Mouse (Mus musculus) testis, adult 2 months (tissue): ENCODE data around the gene Aes. TPM values are rescaled to one million over a fixed set of nuclear protein-coding genes. Genes with fewer than 3 reads are reported as not detected.
A peak's percentile ranks its signal among the peaks of the same experiment; 100 is the strongest.

Experiments
- H3K27ac ChIP-seq: fragments of 200-500 bp; 2 replicates; pipeline ENCODE4 v1.5.1; 2012; ENCODE audit warnings: low read depth, low read length; ENCODE audit not compliant: control insufficient read depth, insufficient read depth
- H3K27me3 ChIP-seq: fragments of 200-500 bp; 2 replicates; pipeline ENCODE4 v1.6.1; 2012; ENCODE audit warnings: mild to moderate bottlenecking, low read length, moderate library complexity; ENCODE audit not compliant: control insufficient read depth, insufficient read depth
- H3K36me3 ChIP-seq: fragments of 200-500 bp; 2 replicates; pipeline ENCODE4 v1.6.1; 2012; ENCODE audit warnings: mild to moderate bottlenecking, low read length; ENCODE audit not compliant: control insufficient read depth, insufficient read depth
- H3K4me1 ChIP-seq: fragments of 200-500 bp; 2 replicates; pipeline ENCODE4 v1.6.1; 2012; ENCODE audit warnings: low read length; ENCODE audit not compliant: control insufficient read depth, insufficient read depth
- H3K4me3 ChIP-seq: fragments of 200-500 bp; 2 replicates; pipeline ENCODE4 v1.5.1; 2012; ENCODE audit warnings: low read depth, mild to moderate bottlenecking, low read length, moderate library complexity, mixed read lengths; ENCODE audit not compliant: control insufficient read depth
- CTCF ChIP-seq: fragments of 200-500 bp; IDR thresholded peaks from 2 replicates; pipeline ENCODE4 v1.5.1; 2012; ENCODE audit warnings: low read depth, mild to moderate bottlenecking, inconsistent platforms, low read length, moderate library complexity; ENCODE audit not compliant: control insufficient read depth, insufficient read depth, insufficient replicate concordance
- POLR2A ChIP-seq: fragments of 200-500 bp; IDR thresholded peaks from 2 replicates; pipeline ENCODE4 v1.6.1; 2012; ENCODE audit warnings: low read depth, mild to moderate bottlenecking, inconsistent platforms, low read length, moderate library complexity; ENCODE audit not compliant: control insufficient read depth
- polyA plus RNA-seq: library from polyadenylated mRNA; depleted of rRNA; stranded (reverse); fragments of >200 nt; gene quantifications from 2 replicates; pipeline ENCODE4 v1.2.3, GENCODE M21; 2012

The Aes gene
- polyA plus RNA-seq, 1 experiment, result 154 TPM

DNA sequence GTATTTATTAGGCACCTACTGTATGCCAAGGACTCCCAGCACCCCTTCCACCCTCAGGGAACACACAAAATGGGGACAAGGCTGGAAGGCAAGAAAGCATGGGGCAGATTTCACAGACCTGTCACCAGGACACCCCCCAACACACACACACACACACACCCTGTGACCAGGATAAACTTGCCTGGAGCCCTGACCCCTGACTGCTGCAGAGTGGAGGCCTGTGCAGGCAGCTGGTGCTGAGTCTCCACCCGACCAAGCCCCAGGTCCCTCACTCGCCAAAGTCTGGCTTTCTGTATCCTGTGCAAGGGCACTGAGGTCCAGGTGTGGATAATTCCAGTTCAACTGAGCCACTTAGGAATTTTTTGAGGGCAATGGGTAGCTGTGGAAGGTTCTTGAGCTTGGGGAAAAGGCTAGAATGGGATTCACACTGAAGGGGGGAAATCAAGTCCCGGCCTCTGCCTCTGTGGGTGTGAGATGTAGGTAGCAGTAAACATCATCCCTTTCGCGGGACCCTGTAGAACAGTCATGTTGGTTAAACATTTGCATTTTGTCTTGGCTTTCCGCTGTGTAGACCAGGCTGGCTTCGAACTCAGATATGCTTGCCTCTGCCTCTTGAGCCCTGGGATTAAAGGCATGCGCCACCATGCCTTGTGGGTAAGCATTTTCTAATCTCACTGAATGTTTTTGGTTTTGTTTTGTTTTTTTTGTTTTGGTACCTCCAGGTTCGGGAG is 10.4 kb downstream of the Aes start:
- Histone ChIP-seq H3K36me3 (no peaks in the 10 kb centered on the region), H3K27me3 (no peaks in the 10 kb centered on the region), H3K4me1 (peaks cover 32% of the 10 kb centered on the region), H3K4me3 (no peak overlapping the region), H3K27ac (no peak overlapping the region)
- no peak for TF ChIP-seq CTCF
- no peak for TF ChIP-seq POLR2A

DNA sequence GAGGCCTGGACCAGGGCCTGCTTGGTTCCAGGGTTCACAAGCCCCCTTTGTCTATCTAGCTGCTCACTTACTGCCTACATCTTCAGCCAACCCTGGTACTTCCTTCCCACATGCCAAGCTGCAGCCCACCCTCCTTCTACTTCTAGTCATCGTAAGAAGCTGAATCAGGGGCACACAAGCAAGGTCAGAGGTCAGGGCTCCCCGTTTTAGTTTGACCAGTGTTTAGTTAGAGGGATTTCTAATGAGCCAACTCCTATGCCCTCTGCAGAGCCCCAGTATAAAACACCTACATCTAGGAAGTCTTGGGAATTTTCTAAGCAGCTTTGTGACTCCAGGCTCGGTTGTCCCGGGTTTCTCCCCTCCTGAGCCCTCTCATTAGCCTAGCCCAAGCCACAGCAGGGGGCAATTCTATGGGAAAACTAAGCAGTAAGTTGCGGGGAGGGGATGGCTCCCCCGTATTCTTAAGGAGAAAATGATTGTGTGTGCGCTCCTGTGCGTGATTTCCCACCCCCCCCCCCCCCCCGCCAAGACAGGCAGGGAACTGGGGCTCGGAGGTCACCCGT is 11.0 kb downstream of the Aes start:
- peaks cover 35% of the 10 kb centered on the region for H3K4me1 ChIP-seq
- no peak overlapping the region; the same call in 1 of the 2 replicates for H3K27ac ChIP-seq
- no peak for TF ChIP-seq CTCF
- TF ChIP-seq POLR2A, result no peak
- H3K27me3 ChIP-seq, result no peaks in the 10 kb centered on the region
- H3K36me3 ChIP-seq, result no peaks in the 10 kb centered on the region
- H3K4me3 ChIP-seq, result peak overlapping the region; percentile 68

DNA sequence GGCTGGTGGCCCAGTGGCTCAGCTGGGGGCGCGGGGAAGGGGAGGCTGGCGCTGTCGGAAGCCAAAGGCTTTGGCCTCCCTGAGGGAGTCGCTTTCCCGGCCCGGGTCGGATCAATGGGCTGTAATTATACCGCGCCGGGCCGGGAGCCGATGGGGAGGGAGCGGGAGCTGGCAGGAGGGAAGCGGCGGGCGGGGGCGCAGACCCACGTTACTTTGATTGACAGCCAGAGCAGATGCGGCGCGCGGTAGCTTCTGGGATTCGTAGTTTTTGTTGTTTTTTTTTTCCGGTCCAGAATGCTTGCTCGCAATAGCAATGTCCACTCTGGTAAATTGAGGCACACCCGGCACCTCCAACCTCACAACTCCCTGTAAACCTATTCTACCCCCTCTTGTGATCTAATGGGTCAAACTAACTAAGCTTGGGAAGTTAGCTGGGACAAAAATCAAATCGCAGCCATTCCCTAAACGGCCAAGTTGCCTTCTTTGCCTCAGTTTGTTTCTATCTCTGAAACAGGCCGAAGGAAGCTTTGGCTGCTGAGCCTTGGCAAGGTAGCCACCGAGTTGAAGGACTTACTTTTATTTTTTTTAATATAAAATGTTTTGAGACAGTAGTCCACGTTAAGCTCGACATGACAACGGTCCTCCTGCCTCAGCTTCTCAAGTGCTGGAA is 11.7 kb downstream of the Aes start:
- Histone ChIP-seq H3K36me3 (no peaks in the 10 kb centered on the region), H3K4me1 (peaks cover 41% of the 10 kb centered on the region), H3K4me3 (peak overlapping the region; percentile 68), H3K27ac (peak overlapping the region; percentile 78), H3K27me3 (no peaks in the 10 kb centered on the region)
- TF ChIP-seq CTCF (no peak), POLR2A (peak; percentile 30; the same call in 1 of the 2 replicates)

DNA sequence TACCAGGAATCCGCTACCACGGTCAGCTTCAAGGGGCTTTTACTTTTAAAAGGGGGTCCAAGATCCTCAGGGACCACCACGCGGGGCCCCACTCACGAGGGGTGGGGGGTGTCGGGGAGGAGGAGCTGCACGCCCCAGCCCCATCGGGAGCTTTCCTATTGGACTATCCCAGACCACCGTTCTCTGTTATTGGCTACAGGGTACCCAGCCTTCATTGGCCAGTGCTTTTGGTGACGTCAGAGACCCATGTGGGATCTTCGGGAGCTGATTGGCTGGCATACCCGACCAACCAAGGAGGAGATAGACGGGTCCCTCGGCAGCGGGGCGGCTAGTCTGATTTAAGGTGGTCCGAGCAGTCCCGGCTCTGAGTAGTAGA is 12.2 kb downstream of the Aes start:
- H3K27ac ChIP-seq, result peak overlapping the region; percentile 78
- peaks cover 46% of the 10 kb centered on the region for H3K4me1 ChIP-seq
- TF ChIP-seq CTCF, result no peak
- TF ChIP-seq POLR2A, result no peak; the same call in 1 of the 2 replicates
- H3K27me3 ChIP-seq, result no peaks in the 10 kb centered on the region
- peak overlapping the region; percentile 68 for H3K4me3 ChIP-seq
- no peaks in the 10 kb centered on the region for H3K36me3 ChIP-seq

DNA sequence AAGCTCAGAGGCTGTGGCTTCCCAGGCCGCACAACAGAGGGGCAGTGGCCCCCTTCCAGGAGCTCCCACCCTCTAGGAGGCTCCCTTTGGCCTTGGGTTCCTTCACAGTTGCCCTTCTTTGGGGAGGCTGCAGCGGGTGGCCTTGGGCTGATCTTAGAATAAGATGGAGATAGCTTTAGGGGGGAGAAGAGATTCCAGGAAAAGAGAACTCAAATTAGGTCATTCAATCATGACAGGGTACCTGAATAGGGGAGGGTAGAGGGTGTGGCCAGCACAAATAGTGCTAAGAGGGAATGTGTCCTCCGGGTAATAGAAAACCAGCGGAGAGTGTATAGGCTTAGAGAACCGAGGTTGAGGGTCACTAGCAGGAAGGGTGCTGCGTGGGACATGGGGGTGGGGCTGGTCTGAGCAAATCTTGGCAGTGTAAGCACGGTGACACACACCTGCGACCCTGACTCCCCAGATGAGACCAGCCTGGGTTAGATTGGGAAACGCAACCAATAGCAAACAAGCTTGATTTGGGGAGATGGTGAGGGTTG is 12.9 kb downstream of the Aes start:
- H3K4me1 ChIP-seq, result peaks cover 47% of the 10 kb centered on the region
- H3K27me3 ChIP-seq, result no peaks in the 10 kb centered on the region

DNA sequence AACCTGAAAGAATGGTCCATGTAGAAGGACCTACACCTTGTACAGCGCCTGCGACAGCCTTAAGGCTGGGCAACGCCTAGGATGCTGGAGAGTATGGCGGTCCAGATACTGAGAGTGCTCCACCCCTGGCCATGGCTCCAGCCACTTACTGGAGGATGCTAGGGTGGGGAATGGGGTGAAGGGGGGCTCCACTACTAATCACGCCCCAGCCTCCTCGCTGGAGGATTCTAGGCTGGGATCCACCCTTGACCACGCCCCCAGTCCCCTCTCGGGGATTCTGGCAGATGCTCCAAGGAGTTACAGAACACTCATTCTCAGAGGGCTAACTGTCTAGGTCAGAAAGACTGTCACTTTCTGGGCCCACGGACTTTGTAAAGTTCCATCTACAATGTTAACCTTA is 13.7 kb downstream of the Aes start:
- TF ChIP-seq CTCF, result no peak
- no peak for TF ChIP-seq POLR2A
- Histone ChIP-seq H3K27me3 (no peaks in the 10 kb centered on the region), H3K4me1 (peaks cover 47% of the 10 kb centered on the region), H3K27ac (peak overlapping the region; percentile 54; the same call in 1 of the 2 replicates), H3K4me3 (no peak overlapping the region), H3K36me3 (no peaks in the 10 kb centered on the region)

More for the DNA sequence above, 12.9 kb downstream of the Aes start:
- no peak for TF ChIP-seq CTCF
- TF ChIP-seq POLR2A, result no peak
- H3K36me3 ChIP-seq, result no peaks in the 10 kb centered on the region
- 0 out of 2 replicates have a peak overlapping the region, but pooled peaks have one; percentile 2 for H3K4me3 ChIP-seq
- peak overlapping the region; percentile 54 for H3K27ac ChIP-seq
